Mouse (Mus musculus) gonadal fat pad, adult 2 months (tissue): Measurements from ENCODE around the gene Sema3g. TPM values are rescaled to one million over a fixed set of nuclear protein-coding genes. Genes with fewer than 3 reads are reported as not detected.

Experiments used
- DNase-seq: peaks from one replicate; pipeline ENCODE4 v3.0.0-alpha.2; 2012; ENCODE audit warnings: low read depth
- polyA plus RNA-seq: library from polyadenylated mRNA; depleted of rRNA; stranded (reverse); fragments of >200 nt; gene quantifications from 2 replicates; pipeline ENCODE4 v1.2.3, GENCODE M21; 2012

The Sema3g gene
- polyA plus RNA-seq, 1 experiment, result 13.5 TPM

- no peak for DNase-seq
These were observed 21.7 kb upstream of the Sema3g start for GRCm38 (mm10) chr14:31195968-31196367.

- no peak for DNase-seq
These were observed 19.8 kb upstream of the Sema3g start for GRCm38 (mm10) chr14:31197547-31198516.

GRCm38 (mm10) chr14:31199599-31199998 is 18.1 kb upstream of the Sema3g start:
- no peak for DNase-seq

GRCm38 (mm10) chr14:31200038-31200437 is 17.6 kb upstream of the Sema3g start:
- no peak for DNase-seq

- DNase-seq, result no peak
These were observed 12.8 kb upstream of the Sema3g start for GRCm38 (mm10) chr14:31204844-31205243.

- DNase-seq, result no peak
These were observed 12.5 kb upstream of the Sema3g start for GRCm38 (mm10) chr14:31205244-31205561.

GRCm38 (mm10) chr14:31205562-31206467 is 11.8 kb upstream of the Sema3g start:
- DNase-seq, result no peak

GRCm38 (mm10) chr14:31206472-31206981 is 11.1 kb upstream of the Sema3g start:
- DNase-seq, result no peak

- DNase-seq, result no peak
These were observed 10.4 kb upstream of the Sema3g start for GRCm38 (mm10) chr14:31207070-31207830.

GRCm38 (mm10) chr14:31208084-31208483 is 9.6 kb upstream of the Sema3g start, which contains the start of gene Tnnc1:
TSS of gene Tnnc1 (plus strand) at chr14:31208312.
- DNase-seq, result no peak

GRCm38 (mm10) chr14:31209133-31209557 is 8.5 kb upstream of the Sema3g start:
- no peak for DNase-seq

- no peak for DNase-seq
These were observed 5.8 kb upstream of the Sema3g start for GRCm38 (mm10) chr14:31211854-31212253.

- DNase-seq, result no peak
These were observed 5.2 kb upstream of the Sema3g start for GRCm38 (mm10) chr14:31212499-31212898.

- no peak for DNase-seq
These were observed 3.8 kb upstream of the Sema3g start for GRCm38 (mm10) chr14:31213868-31214267.

GRCm38 (mm10) chr14:31214684-31215083 is 3.0 kb upstream of the Sema3g start:
- no peak for DNase-seq

- no peak for DNase-seq
These were observed 2.3 kb upstream of the Sema3g start for GRCm38 (mm10) chr14:31215157-31216002.

- DNase-seq, result no peak
These were observed 814 bp upstream of the Sema3g start, which contains the start of gene Nisch for GRCm38 (mm10) chr14:31216846-31217245. TSS of gene Nisch (minus strand) at chr14:31216946.

GRCm38 (mm10) chr14:31226978-31227377 is 9.3 kb downstream of the Sema3g start:
- no peak for DNase-seq

- no peak for DNase-seq
These were observed 10.6 kb downstream of the Sema3g start for GRCm38 (mm10) chr14:31228234-31228633.

- DNase-seq, result no peak
These were observed 12.8 kb downstream of the Sema3g start for GRCm38 (mm10) chr14:31230442-31230841.
